Mouse (Mus musculus) embryo, embryonic 11.5 days (tissue): ENCODE results near the gene Ccdc181.
"Not testable (repeated sequence)": the region's sequence is repeated elsewhere in the genome, so short reads cannot be mapped to it uniquely, and the experiment has no call there.

Source experiments
- DNase-seq: peaks from one replicate; pipeline ENCODE4 v3.0.0-alpha.2; 2012; ENCODE audit warnings: low read depth, low spot score

Gene Ccdc181

DNA sequence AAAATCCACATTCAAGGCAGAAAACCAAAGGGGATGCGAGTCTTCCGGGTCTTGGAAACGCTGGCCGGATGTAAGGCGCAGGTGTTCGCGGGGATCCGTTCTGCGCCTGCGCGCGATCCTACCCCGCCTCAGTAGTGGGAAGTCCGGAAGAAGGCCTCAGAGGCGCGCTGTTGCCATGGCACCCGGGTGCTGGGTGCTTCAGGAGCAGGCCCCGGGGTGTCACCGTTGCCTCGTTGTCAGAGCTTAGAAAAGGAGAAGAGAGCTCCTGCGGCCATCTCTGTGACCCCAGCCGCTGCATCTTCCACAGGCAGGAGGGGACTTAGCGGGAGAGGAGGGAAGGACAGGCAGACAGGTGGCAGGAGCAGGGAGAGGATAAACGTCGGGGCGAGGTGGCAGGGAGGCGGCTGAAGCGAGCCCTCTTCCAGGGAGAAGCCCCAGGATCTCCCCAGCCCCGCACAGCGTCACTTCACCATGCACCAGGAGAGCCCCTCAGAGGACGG, at the start of gene Ccdc181:
Gene Ccdc181 (plus strand): TSS at position 131 of the 500 bp plus-strand sequence.
- peak; percentile 89 for DNase-seq

- not testable (repeated sequence) for DNase-seq
These were observed 43.3 kb upstream of the Ccdc181 start for GRCm38 (mm10) chr1:164231937-164232570.

DNA sequence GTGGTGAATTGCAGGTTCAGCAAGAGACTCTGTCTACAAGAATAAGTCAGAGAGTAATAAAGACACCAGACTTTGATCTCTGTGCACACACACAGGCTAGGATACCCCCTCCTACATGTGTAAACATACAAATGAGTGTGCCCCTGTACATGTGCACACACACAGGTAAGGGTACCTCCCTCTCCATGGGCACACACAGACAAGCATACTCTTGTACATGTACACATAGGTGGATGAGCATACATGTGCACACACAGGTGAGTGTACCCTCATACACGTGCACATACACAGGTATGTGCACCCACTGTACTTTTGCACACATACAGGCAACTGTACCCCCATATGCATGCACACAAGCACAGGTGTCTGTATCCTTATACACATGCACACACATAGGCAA, 41.9 kb upstream of the Ccdc181 start:
- DNase-seq: no peak

GRCm38 (mm10) chr1:164235078-164235477, 40.3 kb upstream of the Ccdc181 start:
- DNase-seq: no peak

DNA sequence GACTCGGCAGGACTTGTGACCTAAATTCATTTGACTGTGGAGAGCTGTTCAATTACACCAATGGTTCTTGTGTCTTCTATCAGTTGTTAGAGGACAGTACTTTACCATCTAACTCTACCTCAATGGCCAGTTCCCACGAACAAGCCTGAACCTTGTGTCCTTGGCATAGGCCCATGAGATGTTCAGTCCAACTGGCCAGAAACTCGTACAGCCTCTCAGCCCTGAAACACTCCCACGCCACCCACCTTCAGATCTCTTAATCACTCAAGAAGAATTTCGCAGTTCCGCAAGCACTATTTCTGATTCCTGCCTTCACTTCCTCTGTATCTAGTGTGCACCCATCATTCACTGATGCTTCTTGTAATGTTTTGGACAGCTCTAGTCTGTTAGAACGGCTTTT, 39.3 kb upstream of the Ccdc181 start:
- DNase-seq: no peak

GRCm38 (mm10) chr1:164241494-164241893, 33.9 kb upstream of the Ccdc181 start:
- DNase-seq: no peak

GRCm38 (mm10) chr1:164242809-164243208, 32.6 kb upstream of the Ccdc181 start:
- DNase-seq: no peak

DNA sequence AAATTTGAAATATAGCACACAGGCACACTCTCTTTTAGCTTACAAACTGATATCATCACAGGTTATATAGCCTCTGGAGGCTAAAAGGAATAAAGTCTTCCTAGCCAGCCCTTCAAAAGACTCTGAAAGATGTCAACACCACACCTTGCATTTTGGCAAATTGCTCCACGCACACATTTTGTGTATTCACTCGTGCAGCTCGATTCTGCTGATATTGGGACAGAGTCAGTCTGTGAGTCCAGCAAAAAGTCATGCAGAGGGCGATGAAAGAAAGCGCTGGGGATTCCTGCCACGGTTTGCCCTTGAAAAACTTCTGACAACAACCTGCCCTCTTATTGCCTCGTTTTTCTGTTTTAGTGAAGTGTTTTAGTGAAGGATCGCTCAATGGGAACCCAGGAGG, 27.9 kb upstream of the Ccdc181 start:
- DNase-seq: no peak

GRCm38 (mm10) chr1:164247971-164248370, 27.4 kb upstream of the Ccdc181 start:
- no peak for DNase-seq

- peak; percentile 94 for DNase-seq
These were observed 26.7 kb upstream of the Ccdc181 start, which contains the start of gene Slc19a2 for GRCm38 (mm10) chr1:164248465-164249331. Gene Slc19a2 (plus strand): TSS chr1:164249046.

GRCm38 (mm10) chr1:164249332-164249711, 26.1 kb upstream of the Ccdc181 start:
- DNase-seq: no peak

DNA sequence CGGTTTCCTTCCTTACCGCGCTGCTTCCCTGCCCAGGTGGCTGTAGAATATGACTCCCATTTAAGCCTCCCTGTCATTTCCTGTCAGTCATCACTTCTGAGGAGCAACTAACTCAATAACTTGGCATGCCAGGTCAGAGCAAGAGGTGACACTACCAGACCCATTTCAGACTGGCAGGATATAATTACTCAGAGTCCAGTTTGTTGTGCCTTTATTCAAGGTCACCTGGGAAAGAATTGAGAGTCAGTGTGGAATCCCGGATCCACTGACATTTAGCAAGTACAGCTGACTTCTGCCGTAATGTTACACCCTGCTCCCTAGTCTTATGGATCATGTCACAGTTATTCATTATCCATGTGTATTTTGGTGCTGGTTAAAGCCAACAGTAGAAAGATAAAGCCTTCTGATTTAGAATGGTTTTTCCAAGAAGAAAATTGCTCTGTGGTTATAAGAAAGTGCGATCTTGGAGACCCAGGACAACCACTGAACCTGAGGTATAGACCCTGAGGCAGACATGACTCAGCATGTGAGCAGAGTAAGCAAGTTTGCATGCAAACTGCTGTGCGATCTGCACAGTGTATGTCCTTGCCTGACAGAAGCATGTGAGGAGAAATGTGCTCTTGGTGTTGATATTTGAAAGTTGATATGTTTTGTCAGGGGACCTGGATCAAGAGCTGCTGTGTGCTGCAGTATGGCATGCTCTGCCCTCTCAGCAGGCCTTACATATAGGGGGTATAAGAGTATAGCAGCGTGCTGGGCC, 24.8 kb upstream of the Ccdc181 start:
- DNase-seq: no peak

DNA sequence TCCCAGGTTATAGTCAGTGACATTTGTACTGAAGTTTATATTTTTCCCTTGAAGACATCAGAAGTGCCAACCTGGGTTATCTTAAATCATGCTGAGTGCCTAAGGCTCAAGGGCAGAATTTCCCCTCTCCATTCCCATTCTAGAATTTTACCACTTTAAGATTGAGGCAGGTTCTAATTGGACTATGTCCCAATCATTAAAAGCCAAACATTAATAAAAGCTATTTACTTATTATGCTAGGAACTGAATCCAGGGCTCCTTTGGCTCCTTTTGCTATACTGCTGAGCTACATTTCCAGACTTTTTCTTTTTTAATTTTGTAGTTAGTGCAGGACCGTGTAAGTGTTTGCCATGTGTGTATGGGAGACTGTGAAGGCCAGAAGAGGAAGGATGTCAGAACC, 23.9 kb upstream of the Ccdc181 start:
- DNase-seq: no peak

DNA sequence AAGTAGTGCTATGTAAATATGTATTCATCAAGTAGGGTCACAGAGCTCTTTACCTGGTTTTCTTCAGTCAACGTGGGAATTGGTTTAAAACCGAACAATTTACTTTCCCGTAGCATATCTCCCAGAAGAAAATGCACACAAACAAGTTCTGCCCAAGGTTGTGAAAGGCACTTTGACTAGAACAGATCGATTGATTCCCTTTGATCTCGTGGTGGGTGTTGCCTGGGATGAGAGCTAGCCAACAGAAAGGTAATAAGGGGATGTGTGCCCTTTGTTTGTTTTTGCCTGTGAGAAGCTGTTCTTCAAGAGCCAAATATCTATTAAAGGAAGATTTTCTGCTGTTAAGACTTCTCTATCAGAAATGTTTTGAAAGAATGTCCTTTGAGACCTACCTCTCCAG, 22.8 kb upstream of the Ccdc181 start:
- DNase-seq: no peak

- no peak for DNase-seq
These were observed 20.5 kb upstream of the Ccdc181 start for GRCm38 (mm10) chr1:164254836-164255235.

DNA sequence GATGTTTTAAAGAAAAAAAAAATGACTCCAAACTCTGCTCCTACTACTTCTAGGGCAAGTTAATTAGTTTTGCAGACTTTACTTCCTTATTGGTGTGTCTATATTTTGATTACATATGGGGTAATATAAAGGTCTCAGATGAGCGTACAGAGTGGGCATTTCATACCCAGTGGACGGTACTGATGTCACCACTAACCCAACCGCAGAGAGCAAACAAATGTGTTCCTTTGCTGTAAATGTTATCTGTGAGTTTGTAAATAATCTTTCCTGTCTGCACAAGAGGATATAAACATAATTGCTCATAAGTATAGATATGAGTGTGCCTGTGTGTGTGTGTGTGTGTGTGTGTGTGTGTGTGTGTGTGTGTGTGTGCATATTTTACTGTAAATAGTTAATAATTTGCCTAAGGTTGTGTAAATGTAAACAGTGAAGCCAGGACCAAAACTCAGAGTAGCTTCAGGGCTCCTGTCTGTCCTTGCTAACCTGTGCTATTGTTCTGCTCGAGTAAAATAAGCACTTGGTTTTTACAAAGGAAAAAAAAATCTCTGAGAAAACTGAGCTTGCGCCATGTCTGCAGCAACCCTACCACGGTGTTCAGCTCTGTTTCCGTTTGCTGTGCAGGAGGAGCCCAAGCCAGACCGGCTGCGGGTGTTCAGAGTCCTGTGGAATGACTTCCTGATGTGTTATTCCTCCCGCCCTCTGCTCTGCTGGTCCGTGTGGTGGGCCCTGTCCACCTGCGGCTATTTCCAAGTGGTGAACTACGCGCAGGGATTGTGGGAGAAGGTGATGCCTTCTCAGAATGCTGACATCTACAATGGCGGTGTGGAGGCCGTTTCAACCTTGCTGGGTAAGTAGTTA, 15.0 kb upstream of the Ccdc181 start:
- DNase-seq: no peak

- no peak for DNase-seq
These were observed 13.8 kb upstream of the Ccdc181 start for GRCm38 (mm10) chr1:164261553-164261952.

DNA sequence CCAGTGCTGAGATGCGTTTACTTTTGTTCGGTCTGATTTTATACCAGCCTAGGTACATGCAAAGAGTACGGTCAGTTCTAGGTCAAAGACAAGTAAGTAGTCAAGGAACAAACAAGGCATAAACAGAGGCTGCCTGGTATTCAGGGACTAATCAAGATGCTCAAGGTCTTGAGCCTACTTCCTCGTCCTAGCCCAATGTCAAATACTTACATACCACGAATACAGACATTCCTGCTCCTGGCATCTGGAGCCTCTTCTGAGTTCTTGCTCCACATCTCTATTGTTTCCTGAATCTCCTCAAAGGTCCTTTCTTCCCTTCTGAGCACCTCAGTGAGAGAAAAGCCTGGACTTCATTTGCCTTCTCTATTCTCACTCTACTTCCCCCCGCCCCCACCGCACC, 4.4 kb upstream of the Ccdc181 start:
- no peak for DNase-seq

GRCm38 (mm10) chr1:164273659-164274058, 1.7 kb upstream of the Ccdc181 start:
- DNase-seq: peak; percentile 13

DNA sequence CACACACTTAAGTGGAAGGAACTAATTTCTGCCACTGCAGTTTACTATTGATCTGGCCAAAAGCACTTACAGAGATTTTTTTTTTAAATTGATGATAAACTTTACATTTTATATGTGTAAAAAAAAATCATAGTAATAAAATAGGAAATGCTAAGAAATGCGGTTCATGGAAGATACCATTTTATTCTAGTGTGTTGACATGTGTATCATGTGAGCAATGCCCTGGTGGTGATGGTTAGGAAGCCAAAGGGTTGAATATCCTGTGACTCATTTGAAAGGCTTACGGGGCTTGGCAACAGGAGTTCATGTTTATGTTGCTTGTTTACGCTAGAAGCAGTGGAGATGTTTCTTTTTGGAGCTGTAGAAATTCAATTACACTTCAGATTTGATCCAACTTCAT, 1.2 kb downstream of the Ccdc181 start:
- DNase-seq: no peak

- no peak for DNase-seq
These were observed 3.9 kb downstream of the Ccdc181 start for GRCm38 (mm10) chr1:164279332-164279731.
